Mouse (Mus musculus) liver, embryonic 13.5 days (tissue): ENCODE measurements around the gene Brinp3. TPM values are rescaled to one million over a fixed set of nuclear protein-coding genes. Genes with fewer than 3 reads are reported as not detected.
"Not testable (repeated sequence)": the region's sequence is repeated elsewhere in the genome, so short reads cannot be mapped to it uniquely, and the experiment has no call there.

Source experiments
- ATAC-seq: fragments of 200-750 bp; cut with Nextera tagmentation; 2 replicates; pipeline ENCODE4 v1.8.0; 2017; ENCODE audit warnings: low read depth, mild to moderate bottlenecking, moderate number of reproducible peaks, moderate library complexity
- DNase-seq: peaks from one replicate; pipeline ENCODE4 v3.0.0; 2022
- H3K27ac ChIP-seq: fragments of 300-500 bp; sonication (generic); 2 replicates; pipeline ENCODE4 v1.5.1; 2015; ENCODE audit warnings: moderate library complexity, mild to moderate bottlenecking, inconsistent platforms
- H3K27me3 ChIP-seq: fragments of 300-500 bp; sonication (generic); 2 replicates; pipeline ENCODE4 v1.6.1; 2015; ENCODE audit warnings: mild to moderate bottlenecking, inconsistent platforms
- H3K36me3 ChIP-seq: fragments of 300-500 bp; sonication (generic); 2 replicates; pipeline ENCODE4 v1.6.1; 2015; ENCODE audit warnings: mild to moderate bottlenecking, inconsistent platforms
- H3K4me1 ChIP-seq: fragments of 300-500 bp; sonication (generic); replicated peaks from 2 replicates; pipeline ENCODE4 v1.6.1; 2015; ENCODE audit warnings: inconsistent platforms
- H3K4me2 ChIP-seq: fragments of 300-500 bp; sonication (generic); 2 replicates; pipeline ENCODE4 v1.6.1; 2015; ENCODE audit warnings: inconsistent platforms, mild to moderate bottlenecking, moderate library complexity
- H3K4me3 ChIP-seq: fragments of 300-500 bp; sonication (generic); replicated peaks from 2 replicates; pipeline ENCODE4 v1.5.1; 2015; ENCODE audit warnings: mild to moderate bottlenecking, inconsistent platforms
- H3K9ac ChIP-seq: fragments of 300-500 bp; sonication (generic); 2 replicates; pipeline ENCODE4 v1.6.1; 2015; ENCODE audit warnings: mild to moderate bottlenecking, inconsistent platforms
- H3K9me3 ChIP-seq: fragments of 300-500 bp; sonication (generic); replicated peaks from 2 replicates; pipeline ENCODE4 v1.6.1; 2016; ENCODE audit warnings: inconsistent platforms
- whole genome bisulfite sequencing: fragments of 180-500 bp; shearing (Covaris S2); methylation state at CpG from one replicate; pipeline ENCODE4 v1.1.7; 2015; ENCODE audit not compliant: insufficient replicate concordance; 5-methylcytosine and 5-hydroxymethylcytosine counted together
- polyA plus RNA-seq: library from polyadenylated mRNA; unstranded; fragments of >200 nt; fragmentation: Nextera tagmentation; extraction: Ambion mirVana; gene quantifications from 2 replicates; pipeline ENCODE4 v1.2.1, GENCODE M21; 2015

Brinp3 gene
- polyA plus RNA-seq, 1 experiment from 2014 or later = 0.03 TPM

DNA sequence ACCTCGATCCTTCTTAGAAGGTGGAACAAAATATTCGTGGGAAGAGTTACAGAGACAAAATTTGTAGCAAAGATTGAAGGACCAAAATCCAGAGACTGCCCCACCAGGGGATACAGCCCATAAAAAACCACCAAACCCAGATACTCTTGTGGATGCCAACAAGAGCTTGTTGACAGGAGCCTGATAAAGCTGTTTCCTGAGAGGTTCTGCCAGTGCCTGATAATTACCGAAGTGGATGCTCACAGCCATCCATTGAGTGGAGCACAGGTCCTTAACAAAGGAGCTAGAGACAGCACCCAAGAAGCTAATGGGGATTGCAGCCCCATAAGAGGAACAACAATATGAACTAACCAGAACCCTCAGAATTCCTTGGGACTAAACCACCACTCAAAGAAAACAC is 67.6 kb downstream of the Brinp3 start:
- DNase-seq = no peak
- 44% methylated on average over 3 of the region's 3 CpGs for WGBS
- no peak overlapping the region for H3K4me2 ChIP-seq
- H3K4me3 ChIP-seq = no peak overlapping the region
- H3K4me1 ChIP-seq = no peaks in the 10 kb centered on the region
- no peaks in the 10 kb centered on the region for H3K9me3 ChIP-seq
- H3K9ac ChIP-seq = no peak overlapping the region
- H3K27me3 ChIP-seq = no peaks in the 10 kb centered on the region
- no peak for ATAC-seq
- H3K27ac ChIP-seq = no peak overlapping the region
- no peaks in the 10 kb centered on the region for H3K36me3 ChIP-seq

- Histone ChIP-seq H3K4me2 (no peak overlapping the region), H3K4me1 (no peaks in the 10 kb centered on the region), H3K27me3 (no peaks in the 10 kb centered on the region), H3K36me3 (no peaks in the 10 kb centered on the region), H3K9ac (no peak overlapping the region), H3K4me3 (no peak overlapping the region), H3K9me3 (no peaks in the 10 kb centered on the region), H3K27ac (no peak overlapping the region)
- WGBS = 64% methylated on average over 7 of the region's 7 CpGs
- no peak for DNase-seq
- ATAC-seq = no peak
These were observed 89.6 kb downstream of the Brinp3 start for GRCm38 (mm10) chr1:146584181-146584580.

GRCm38 (mm10) chr1:146632895-146633294 is 138.3 kb downstream of the Brinp3 start:
- WGBS = 36% methylated on average over 2 of the region's 2 CpGs
- Histone ChIP-seq H3K27ac (no peak overlapping the region), H3K4me2 (no peak overlapping the region), H3K4me1 (no peaks in the 10 kb centered on the region), H3K9ac (no peak overlapping the region), H3K27me3 (no peaks in the 10 kb centered on the region), H3K4me3 (no peak overlapping the region), H3K9me3 (no peaks in the 10 kb centered on the region), H3K36me3 (no peaks in the 10 kb centered on the region)
- ATAC-seq = no peak
- DNase-seq = no peak

- H3K36me3 ChIP-seq = no peaks in the 10 kb centered on the region
- no peaks in the 10 kb centered on the region for H3K4me1 ChIP-seq
- no peak overlapping the region for H3K27ac ChIP-seq
- no peaks in the 10 kb centered on the region for H3K9me3 ChIP-seq
- H3K4me3 ChIP-seq = no peak overlapping the region
- ATAC-seq = no peak
- H3K27me3 ChIP-seq = no peaks in the 10 kb centered on the region
- no peak overlapping the region for H3K4me2 ChIP-seq
- H3K9ac ChIP-seq = no peak overlapping the region
- DNase-seq = no peak
- WGBS = 81% methylated on average over 4 of the region's 4 CpGs
These were observed 162.7 kb downstream of the Brinp3 start for GRCm38 (mm10) chr1:146657214-146657613.

GRCm38 (mm10) chr1:146700724-146701123 is 206.2 kb downstream of the Brinp3 start:
- WGBS = 58% methylated on average over 4 of the region's 4 CpGs
- Histone ChIP-seq H3K27me3 (no peaks in the 10 kb centered on the region), H3K36me3 (no peaks in the 10 kb centered on the region), H3K9ac (no peak overlapping the region), H3K27ac (no peak overlapping the region), H3K4me2 (no peak overlapping the region), H3K4me3 (no peak overlapping the region), H3K9me3 (no peaks in the 10 kb centered on the region), H3K4me1 (no peaks in the 10 kb centered on the region)
- no peak for ATAC-seq
- no peak for DNase-seq

- no peaks in the 10 kb centered on the region for H3K4me1 ChIP-seq
- WGBS = 63% methylated on average over 3 of the region's 3 CpGs
- no peak overlapping the region for H3K4me3 ChIP-seq
- H3K36me3 ChIP-seq = no peaks in the 10 kb centered on the region
- H3K27me3 ChIP-seq = no peaks in the 10 kb centered on the region
- no peak overlapping the region for H3K27ac ChIP-seq
- ATAC-seq (no peak), DNase-seq (no peak)
- no peaks in the 10 kb centered on the region for H3K9me3 ChIP-seq
- H3K4me2 ChIP-seq = no peak overlapping the region
- no peak overlapping the region for H3K9ac ChIP-seq
These were observed 225.0 kb downstream of the Brinp3 start for GRCm38 (mm10) chr1:146719556-146719955.

GRCm38 (mm10) chr1:146724784-146725513 is 230.4 kb downstream of the Brinp3 start:
- H3K4me1 ChIP-seq, H3K9ac ChIP-seq, H3K27me3 ChIP-seq, DNase-seq, H3K9me3 ChIP-seq, H3K27ac ChIP-seq, H3K36me3 ChIP-seq: not testable (repeated sequence)
- peak overlapping the region; percentile 44 for H3K4me2 ChIP-seq
- H3K4me3 ChIP-seq = peak overlapping the region; percentile 19; the same call in 1 of the 2 replicates
- peak; percentile 64 for ATAC-seq
- WGBS = 6% methylated on average over 26 of the region's 35 CpGs

DNA sequence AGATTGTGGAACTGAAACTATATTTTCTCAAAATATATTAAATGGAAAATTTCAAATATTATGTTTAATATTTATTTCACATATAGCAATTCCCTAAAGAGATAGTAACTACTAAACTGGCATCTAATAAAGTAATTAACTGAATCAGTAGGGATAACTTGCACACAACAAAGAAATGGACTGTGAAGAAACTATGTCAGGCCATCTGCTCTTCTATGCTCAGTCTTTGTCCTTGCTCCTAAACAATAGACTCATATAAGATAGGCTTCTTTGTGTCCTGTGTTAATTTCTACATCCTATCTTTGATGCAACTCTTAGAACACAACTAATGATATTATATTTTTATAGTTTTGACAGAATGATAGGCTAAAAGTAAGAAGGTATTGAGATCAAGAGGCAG is 256.5 kb downstream of the Brinp3 start:
- no peaks in the 10 kb centered on the region for H3K4me1 ChIP-seq
- no peak for ATAC-seq
- DNase-seq = no peak
- H3K36me3 ChIP-seq = no peaks in the 10 kb centered on the region
- no peak overlapping the region for H3K4me2 ChIP-seq
- no peaks in the 10 kb centered on the region for H3K27me3 ChIP-seq
- no peak overlapping the region for H3K4me3 ChIP-seq
- no peak overlapping the region for H3K27ac ChIP-seq
- H3K9me3 ChIP-seq = no peaks in the 10 kb centered on the region
- H3K9ac ChIP-seq = no peak overlapping the region

DNA sequence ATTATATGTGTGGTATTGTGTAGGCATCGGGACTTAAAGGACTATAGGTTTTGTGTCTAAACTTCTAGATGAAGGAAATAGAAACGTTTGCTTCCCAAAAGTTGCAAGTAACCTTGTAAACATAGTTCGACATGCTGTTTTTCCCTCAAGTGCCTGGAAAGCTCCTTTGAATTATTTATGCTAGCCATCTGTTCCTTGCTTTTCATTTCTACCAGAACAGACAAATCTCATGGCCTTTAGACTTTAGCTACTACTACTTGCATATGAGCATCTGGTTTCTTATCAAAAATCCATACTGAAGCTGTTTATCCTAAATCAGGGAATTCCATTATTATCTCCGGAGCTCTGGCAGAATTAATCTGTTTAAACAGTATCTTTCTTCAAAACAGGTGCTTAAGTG is 288.7 kb downstream of the Brinp3 start:
- ATAC-seq (no peak), DNase-seq (no peak)
- no peaks in the 10 kb centered on the region for H3K27me3 ChIP-seq
- no peaks in the 10 kb centered on the region for H3K36me3 ChIP-seq
- no peak overlapping the region for H3K27ac ChIP-seq
- no peak overlapping the region for H3K9ac ChIP-seq
- no peaks in the 10 kb centered on the region for H3K4me1 ChIP-seq
- 51% methylated on average over 4 of the region's 4 CpGs for WGBS
- H3K4me3 ChIP-seq = no peak overlapping the region
- no peak overlapping the region for H3K4me2 ChIP-seq
- H3K9me3 ChIP-seq = no peaks in the 10 kb centered on the region

- 42% methylated on average over 2 of the region's 2 CpGs for WGBS
- Histone ChIP-seq H3K4me3 (no peak overlapping the region), H3K27me3 (no peaks in the 10 kb centered on the region), H3K27ac (no peak overlapping the region), H3K9ac (no peak overlapping the region), H3K36me3 (no peaks in the 10 kb centered on the region), H3K4me1 (no peaks in the 10 kb centered on the region), H3K9me3 (no peaks in the 10 kb centered on the region), H3K4me2 (no peak overlapping the region)
- DNase-seq = no peak
- no peak for ATAC-seq
These were observed 292.7 kb downstream of the Brinp3 start for GRCm38 (mm10) chr1:146787236-146787635.

DNA sequence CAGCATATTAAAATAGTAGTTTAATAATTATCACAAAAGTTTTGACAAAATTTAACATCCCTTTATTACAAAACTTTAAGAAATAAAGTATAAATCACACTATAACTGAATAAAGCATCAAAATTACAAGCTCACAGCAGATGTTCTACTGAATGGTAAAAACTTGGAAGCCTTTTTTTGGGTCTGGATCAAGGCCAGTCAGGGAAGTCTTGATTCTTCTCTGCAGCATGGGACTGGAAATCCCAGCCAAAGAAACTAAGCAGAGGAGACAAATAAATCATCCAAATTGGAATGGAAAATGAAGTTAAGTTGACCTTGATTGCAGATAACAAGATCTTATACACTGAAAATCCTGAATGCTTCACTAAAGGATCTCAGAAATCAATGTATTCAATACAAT is 298.3 kb downstream of the Brinp3 start:
- H3K4me3 ChIP-seq = no peak overlapping the region
- DNase-seq (no peak), ATAC-seq (no peak)
- no peak overlapping the region for H3K4me2 ChIP-seq
- no peaks in the 10 kb centered on the region for H3K27me3 ChIP-seq
- no peak overlapping the region for H3K27ac ChIP-seq
- H3K9ac ChIP-seq = no peak overlapping the region
- H3K36me3 ChIP-seq = no peaks in the 10 kb centered on the region
- no peaks in the 10 kb centered on the region for H3K4me1 ChIP-seq
- H3K9me3 ChIP-seq = no peaks in the 10 kb centered on the region

DNA sequence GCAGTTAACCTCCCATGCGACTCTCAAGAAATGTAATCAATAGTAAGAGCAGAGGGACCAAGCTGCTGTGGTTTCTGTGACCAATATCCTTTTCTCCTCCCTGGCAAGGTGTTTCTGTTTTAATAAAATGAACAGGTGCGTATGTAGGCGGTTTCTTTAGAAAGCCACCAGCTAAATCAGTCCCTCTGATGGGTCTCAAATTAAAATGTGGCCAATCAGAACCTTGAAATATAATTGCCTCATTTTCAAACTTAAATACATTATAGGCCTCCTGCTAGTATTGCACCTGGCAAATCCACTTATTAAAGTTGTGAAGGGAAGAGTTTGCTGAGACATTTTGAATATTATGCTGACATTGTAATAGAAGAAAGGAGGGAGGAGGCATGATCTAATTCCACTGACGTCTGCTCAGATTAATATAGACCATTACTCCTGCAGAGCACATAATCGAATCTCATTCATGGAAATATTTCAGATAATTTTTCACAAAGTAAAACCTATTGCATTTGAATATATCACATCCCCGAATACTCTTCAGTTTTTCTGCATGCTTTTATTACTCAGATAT is 305.5 kb downstream of the Brinp3 start:
- H3K36me3 ChIP-seq = no peaks in the 10 kb centered on the region
- H3K9me3 ChIP-seq = no peaks in the 10 kb centered on the region
- no peak for DNase-seq
- 62% methylated on average over 6 of the region's 6 CpGs for WGBS
- no peak overlapping the region for H3K4me2 ChIP-seq
- no peak overlapping the region for H3K4me3 ChIP-seq
- H3K27me3 ChIP-seq = no peaks in the 10 kb centered on the region
- H3K9ac ChIP-seq = no peak overlapping the region
- no peak overlapping the region for H3K27ac ChIP-seq
- ATAC-seq = no peak
- H3K4me1 ChIP-seq = no peaks in the 10 kb centered on the region
